Mouse (Mus musculus) kidney, postnatal 36 days (tissue): ENCODE data around the gene Atp5k.

Source experiments
- DNase-seq, 2 experiments: peaks; one replicate each; pipeline ENCODE4 v3.0.0; 2021 to 2022; ENCODE audit warnings: mixed read lengths in 2 of 2

Atp5k gene

DNA sequence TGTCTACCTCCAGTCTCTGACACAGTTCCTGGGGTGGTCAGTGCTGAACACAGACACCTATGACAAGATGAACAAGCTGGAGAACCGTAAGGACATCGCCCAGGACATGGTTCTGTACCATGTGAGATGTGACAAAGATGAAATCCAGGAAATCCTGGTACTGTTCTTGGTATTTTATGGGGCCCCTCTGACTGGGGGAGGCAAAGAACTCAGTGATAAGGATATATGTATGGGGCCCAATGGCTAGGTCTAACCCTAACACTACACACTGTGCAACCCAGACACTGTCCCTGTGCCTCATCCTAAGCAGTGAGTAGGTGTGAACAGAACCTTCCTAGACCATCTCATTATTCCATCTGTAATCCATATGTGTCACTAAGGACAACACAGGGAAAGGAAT is 10.8 kb downstream of the Atp5k start:
- no peak for DNase-seq

DNA sequence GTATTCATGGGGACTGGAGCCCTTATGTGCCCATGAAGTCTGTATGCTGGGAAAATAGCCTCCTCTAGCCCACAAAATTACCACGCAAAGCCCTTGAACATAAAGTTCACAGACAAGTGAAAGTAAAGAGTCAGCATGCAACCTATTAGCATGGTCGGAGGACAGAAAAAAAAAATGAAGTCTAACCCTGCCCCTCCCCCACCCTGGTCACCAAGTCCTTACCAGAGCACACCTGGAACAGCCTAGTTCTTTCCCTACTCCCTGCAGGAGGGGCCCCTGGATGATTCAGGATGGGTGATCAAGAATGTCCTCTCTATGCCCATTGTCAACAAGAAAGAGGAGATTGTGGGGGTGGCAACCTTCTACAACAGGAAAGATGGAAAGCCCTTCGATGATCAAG is 11.5 kb downstream of the Atp5k start:
- DNase-seq, result no peak

DNA sequence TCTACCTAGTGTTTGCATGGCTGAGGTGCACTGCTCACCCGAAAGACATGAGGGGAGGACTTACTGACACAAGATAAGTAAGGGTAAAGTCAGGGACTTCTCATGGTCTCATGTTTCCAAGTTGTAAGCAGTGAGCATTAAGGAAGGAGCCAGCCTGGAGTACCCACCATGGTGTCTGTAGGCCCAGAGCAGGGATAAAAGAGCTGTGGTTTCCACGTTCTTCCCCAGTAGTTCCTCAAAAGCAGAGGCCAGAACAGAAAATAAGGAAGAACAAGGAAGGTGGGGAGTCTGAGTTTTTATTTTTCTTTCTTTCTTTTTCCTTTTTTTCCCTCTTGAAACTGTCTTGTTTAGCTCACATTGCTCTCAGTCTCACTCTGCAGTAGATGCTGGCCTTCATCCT is 19.5 kb downstream of the Atp5k start:
- no peak for DNase-seq

DNA sequence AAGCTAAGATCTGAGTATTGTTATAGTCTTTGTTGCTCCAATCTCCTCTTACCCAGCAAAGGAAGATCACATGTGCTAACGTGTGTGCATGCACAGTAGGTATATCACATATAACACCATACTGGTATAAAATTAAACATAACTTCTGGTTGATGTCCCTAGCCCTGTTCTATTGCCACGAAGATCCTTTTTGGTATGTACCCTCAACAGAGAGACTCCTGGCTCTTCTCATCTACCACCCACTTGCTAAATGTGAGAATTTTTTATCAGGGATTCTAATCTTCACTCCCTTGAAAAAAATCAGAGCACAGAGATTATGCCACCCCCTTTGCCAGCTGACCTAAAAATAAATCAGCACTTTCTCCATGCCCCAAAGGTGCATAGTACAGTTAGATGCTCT is 27.3 kb downstream of the Atp5k start:
- no peak for DNase-seq

DNA sequence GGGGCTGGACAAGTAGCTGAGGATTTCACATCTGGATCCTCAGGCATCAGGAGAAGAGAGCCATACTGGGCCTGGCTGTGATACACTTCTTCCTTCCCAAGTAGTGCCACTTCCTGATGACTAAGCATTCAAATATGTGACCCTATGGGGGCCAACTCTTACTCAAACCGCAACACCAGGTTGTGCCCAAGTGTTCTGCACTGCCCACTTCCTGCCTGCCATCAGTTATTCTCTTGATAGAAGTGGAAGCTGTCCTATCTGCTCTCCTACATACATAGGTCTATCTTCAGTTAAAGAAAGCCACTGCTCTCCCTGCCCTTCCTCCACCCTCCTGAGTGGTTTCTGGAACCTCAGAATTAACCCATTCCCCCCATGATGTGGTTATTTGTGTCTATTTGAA is 28.8 kb downstream of the Atp5k start:
- DNase-seq, result no peak

DNA sequence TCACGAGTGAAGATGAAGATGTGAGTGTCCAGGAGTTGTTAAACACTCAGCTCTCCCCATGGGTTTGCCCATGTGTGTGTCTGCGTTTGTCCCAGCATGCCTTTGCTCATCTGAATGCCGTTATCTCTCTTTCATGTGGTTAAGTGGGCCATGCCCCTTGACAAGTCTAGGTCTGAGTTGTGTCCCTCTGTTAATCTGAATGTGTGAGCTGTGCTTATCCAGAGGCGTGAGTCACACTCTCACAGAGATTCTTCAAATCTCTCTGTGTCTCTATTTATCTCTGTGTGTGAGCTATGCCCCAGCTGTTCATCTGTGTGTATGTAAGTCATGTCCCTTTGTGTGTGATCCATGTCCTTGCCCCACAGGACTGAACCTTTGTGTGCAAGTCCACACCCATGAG is 30.8 kb downstream of the Atp5k start:
- no peak for DNase-seq

DNA sequence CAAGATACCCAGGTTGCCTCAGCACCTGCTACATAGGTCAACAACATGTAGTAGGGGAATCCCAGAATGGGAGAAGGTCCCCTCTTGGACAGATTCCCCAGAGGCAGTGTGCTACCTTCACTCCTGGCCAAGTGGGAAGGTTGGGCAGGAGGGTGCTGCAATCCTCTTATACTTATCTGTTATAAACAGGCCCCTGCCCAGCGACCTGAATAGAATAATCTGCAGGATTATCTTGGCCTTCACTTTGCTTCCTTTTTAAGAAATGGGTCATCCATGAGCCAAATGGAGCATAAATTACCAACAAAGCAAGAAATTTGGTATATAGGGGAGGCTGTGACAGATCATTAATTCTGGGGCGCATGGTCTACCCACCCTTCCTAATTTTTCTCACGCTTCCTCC is 44.5 kb downstream of the Atp5k start:
- no peak for DNase-seq

DNA sequence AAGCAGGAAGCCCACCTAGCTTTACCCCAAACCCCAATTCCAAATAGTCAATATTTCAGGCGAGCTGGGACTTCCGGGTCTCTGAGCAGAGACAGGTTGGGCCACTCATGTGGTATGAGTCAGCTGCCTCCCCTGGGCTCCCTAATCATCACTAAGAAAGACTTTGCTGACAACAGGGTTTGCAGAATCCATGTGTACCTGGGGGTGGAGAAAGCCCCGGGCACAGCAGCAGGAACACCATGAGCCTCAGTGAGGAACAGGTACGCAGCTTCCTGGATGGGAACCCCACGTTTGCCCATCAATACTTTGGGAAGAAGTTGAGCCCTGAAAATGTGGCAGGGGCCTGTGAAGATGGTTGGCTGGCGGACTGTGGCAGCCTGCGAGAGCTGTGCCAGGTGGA is 46.0 kb downstream of the Atp5k start, which contains the start of gene Pde6b:
Gene Pde6b (plus strand): TSS at position 191 of the 400 bp plus-strand sequence.
- DNase-seq, result no peak

DNA sequence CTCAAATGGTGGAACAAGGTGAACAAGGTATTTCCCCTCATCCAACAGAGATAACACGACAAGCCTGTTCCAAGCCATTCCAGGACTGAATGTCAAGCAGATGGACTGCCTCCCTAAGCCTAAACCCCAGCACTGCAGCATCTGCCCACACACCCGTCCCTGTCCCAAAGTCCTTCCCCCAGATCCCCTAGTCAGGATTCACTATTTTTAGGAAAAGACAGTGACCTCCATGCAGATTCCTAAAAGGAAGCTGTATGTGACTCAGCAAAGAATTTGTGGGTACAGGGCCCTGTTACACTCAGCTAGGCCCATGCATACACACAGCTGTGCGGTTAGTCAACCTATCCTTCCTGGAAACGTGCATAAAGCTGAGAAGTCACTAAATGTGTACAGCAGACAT is 47.8 kb downstream of the Atp5k start:
- DNase-seq, result no peak

DNA sequence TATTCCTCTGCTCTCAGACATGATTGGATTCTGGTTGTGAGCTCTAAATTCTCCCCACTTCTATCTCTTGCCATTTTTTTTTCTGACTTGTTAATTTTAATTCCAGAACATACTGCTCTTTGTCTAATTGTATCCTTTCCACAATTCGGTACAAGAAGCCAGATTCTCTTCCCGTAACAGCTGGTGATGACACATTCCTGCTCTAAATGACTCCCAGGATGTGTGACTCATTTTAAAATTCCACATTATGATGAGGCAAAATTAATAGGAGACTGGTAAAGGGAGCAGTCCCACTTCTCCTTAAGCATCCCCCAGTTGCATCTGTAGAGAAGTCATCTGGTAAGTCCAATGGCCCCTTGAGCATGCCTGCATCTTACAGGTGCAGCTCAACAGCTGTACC is 48.6 kb downstream of the Atp5k start:
- DNase-seq, result no peak
